Mouse (Mus musculus) stomach, postnatal 0 days (tissue): Measurements from ENCODE around the gene Cyfip2.

Experiments
- CTCF ChIP-seq: IDR thresholded peaks from 2 replicates; pipeline ENCODE4 v1.5.1; 2016; ENCODE audit warnings: antibody characterized with exemption, low read depth, mild to moderate bottlenecking, moderate library complexity
- EP300 ChIP-seq: optimal IDR thresholded peaks from 2 replicates; pipeline ENCODE3; 2016; ENCODE audit warnings: antibody characterized with exemption

DNA sequence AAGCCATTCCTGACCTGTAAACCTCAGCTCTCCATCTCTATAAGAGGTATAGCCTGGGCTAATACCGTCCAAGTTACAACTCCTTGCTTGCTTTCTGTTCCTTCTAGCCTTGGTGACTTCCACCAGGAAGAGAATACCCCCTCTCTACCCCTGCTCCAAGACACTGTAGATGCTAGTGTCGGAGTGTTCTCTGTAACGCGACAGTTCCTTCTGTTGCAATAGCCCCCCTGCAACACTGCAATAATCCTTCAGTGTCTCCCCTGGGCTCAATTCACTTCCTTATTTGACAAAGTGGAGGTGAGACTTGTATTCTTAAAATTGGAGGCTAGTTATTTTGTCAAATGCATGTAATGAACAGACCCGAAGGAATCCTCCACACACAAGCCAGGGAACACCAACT, 166.0 kb downstream of the Cyfip2 start:
- TF ChIP-seq CTCF (no peak), EP300 (no peak)
